Mouse (Mus musculus): ENCODE data around the gene Rabl6. TPM values are rescaled to one million over a fixed set of nuclear protein-coding genes. Genes with fewer than 3 reads are reported as not detected.

Gene Rabl6
- total and polyA plus RNA-seq, 2 experiments from 2014 or later: 28.7 to 89.9 TPM

DNA sequence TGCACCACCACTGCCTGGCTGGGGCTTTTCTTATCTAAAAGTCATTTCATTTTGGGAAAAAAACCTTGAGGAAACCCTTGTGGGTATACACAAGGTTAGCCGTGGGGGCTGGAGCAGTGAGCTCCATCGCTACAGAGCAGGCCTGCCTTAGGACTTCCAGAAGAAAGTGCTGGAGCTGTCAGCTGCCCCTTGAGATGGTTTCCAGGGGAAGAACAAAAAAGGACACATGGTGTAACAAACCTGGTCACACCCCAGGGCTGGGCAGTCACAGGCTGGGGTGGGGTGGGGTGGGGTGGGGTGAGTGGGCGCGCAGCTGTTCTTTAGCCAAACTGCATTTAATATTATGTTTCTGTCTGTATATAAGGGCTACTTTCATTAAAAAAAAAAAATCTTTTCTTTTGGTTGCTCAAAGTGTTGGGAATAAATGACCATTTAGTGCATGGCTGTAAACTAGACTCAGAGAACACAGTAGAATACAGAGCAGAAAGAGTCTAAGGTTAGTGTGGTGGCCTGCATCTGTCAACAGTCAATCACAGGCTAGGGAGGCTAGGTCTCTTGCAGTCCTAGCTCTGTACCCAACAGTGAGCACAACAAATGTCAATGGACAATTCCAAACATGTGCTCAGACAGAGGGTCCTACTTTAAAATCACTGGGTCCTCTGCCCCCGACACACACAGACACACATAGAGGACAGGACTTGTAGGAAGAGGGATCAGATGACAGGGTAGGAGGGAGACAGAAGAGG, 11.4 kb downstream of the Rabl6 start:
- no peak for ATAC-seq (ENCODE audit: insufficient read depth, low read depth)
- Histone ChIP-seq H3K9ac (replicated peaks; ENCODE audit: low read depth, low read length) (no peak overlapping the region), H3K36me3 (replicated peaks; ENCODE audit: control insufficient read depth, insufficient read depth, low read length) (peaks cover 95% of the 10 kb centered on the region), H3K4me2 (ENCODE audit: low read depth, low read length) (no peak overlapping the region), H3K27ac (ENCODE audit: low read depth) (no peak overlapping the region), H3K4me1 (ENCODE audit: control insufficient read depth, insufficient read depth) (no peaks in the 10 kb centered on the region), H3K4me3 (ENCODE audit: low read depth, low read length) (no peak overlapping the region), H3K9me3 (replicated peaks; ENCODE audit: control insufficient read depth, low read length) (no peaks in the 10 kb centered on the region), H3K27me3 (ENCODE audit: control insufficient read depth, insufficient read depth, low read length) (no peaks in the 10 kb centered on the region)
- no peak for DNase-seq (ENCODE audit: low spot score)
- WGBS: 96% methylated on average over 5 of the region's 5 CpGs
- TF ChIP-seq CTCF (IDR thresholded peaks at IDR 0.05; ENCODE audit: low read depth): no peak

DNA sequence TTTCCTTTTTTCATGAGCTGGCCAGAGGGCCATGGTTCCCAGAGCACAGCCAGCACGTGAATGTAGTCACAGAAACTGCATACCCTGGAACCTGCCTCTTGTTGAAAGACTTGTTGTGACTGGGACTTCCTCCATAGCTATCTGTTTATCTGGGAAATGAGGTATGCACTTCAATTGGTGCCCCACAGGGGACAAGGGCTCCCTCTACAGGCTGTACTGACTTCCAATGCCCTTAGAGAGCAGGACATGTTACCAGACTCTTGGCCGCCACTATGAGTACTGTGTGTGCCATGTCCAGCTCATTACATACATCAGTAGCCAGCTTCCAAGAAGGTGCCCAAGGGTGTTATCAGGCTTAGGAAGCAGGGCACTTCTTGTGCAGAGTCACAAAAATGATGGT, 16.5 kb downstream of the Rabl6 start:
- Histone ChIP-seq H3K4me2 (ENCODE audit: low read depth, low read length) (no peak overlapping the region), H3K9me3 (replicated peaks; ENCODE audit: control insufficient read depth, low read length) (no peaks in the 10 kb centered on the region), H3K27ac (ENCODE audit: low read depth) (no peak overlapping the region), H3K36me3 (replicated peaks; ENCODE audit: control insufficient read depth, insufficient read depth, low read length) (peaks cover 67% of the 10 kb centered on the region), H3K27me3 (ENCODE audit: control insufficient read depth, insufficient read depth, low read length) (no peaks in the 10 kb centered on the region), H3K4me1 (ENCODE audit: control insufficient read depth, insufficient read depth) (peaks cover 9% of the 10 kb centered on the region), H3K4me3 (ENCODE audit: low read depth, low read length) (no peak overlapping the region), H3K9ac (replicated peaks; ENCODE audit: low read depth, low read length) (no peak overlapping the region)
- ATAC-seq (ENCODE audit: insufficient read depth, low read depth) (no peak), DNase-seq (ENCODE audit: low spot score) (no peak)
- WGBS: 88% methylated on average over 2 of the region's 2 CpGs
- TF ChIP-seq EP300 (IDR thresholded peaks at IDR 0.05; ENCODE audit: low read depth) (no peak), CTCF (IDR thresholded peaks at IDR 0.05; ENCODE audit: low read depth) (peak; percentile 25; the same call in 1 of the 2 replicates)

DNA sequence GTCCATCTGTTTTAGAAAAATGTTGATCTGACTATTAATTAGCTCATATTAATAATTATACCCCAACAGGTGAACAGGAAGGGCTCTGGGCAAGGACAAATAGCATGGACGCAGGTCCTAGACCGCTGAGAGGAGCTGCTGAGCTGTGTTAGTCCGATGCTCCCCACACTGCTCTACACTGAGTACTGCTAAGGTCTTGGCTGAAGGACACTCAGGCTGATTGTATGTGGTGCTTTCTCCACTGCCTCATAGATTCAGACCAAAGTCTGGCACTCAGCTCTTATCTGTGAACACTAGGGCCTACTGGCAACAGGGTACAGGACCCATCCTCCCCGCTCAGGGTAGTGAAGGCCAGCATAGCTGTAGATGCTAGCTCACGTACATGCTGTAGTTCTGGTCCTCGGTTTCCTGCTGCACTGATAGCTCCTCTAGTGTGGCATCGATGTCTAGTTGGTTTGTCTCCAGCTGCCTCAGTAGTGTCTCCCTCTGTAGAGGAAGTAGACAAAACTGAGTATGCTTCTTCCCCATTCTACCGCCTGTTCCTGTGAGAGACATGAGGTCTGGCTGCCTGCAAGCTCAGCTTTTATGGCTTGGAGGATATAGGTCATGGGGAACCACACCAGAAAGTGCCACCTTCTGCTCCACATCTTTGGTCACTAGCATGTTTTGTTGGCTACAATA, 20.0 kb downstream of the Rabl6 start:
- Histone ChIP-seq H3K9ac (replicated peaks; ENCODE audit: low read depth, low read length) (no peak overlapping the region), H3K4me2 (ENCODE audit: low read depth, low read length) (no peak overlapping the region), H3K36me3 (replicated peaks; ENCODE audit: control insufficient read depth, insufficient read depth, low read length) (peaks cover 59% of the 10 kb centered on the region), H3K27me3 (ENCODE audit: control insufficient read depth, insufficient read depth, low read length) (no peaks in the 10 kb centered on the region), H3K27ac (ENCODE audit: low read depth) (no peak overlapping the region), H3K4me1 (ENCODE audit: control insufficient read depth, insufficient read depth) (peaks cover 12% of the 10 kb centered on the region), H3K9me3 (replicated peaks; ENCODE audit: control insufficient read depth, low read length) (no peaks in the 10 kb centered on the region), H3K4me3 (ENCODE audit: low read depth, low read length) (no peak overlapping the region)
- TF ChIP-seq CTCF (IDR thresholded peaks at IDR 0.05; ENCODE audit: low read depth) (0 out of 2 replicates have a peak, but pooled peaks have one; percentile 18), EP300 (IDR thresholded peaks at IDR 0.05; ENCODE audit: low read depth) (no peak)
- 78% methylated on average over 8 of the region's 8 CpGs for WGBS
- DNase-seq (ENCODE audit: low spot score) (peak; percentile 19), ATAC-seq (ENCODE audit: insufficient read depth, low read depth) (peak; percentile 52)

DNA sequence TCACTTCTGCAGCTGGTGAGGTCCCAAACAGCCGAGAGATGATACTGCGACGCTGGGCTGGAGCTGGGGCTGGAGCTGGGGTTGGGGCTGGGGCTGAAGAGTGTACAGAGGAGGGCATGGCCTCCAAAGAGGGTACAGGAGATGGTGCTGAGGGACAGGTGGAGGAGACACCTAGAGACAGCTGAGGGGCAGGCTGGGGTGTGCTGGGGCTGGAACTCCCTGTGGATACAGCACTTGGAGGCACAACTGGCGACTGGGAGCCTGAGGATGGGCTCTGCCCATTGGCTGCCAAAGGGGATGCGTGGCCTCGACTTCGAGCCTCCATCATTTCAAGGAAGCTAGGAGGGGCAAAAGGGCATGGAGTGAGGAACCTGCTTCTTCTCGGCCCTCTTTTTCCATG, 21.0 kb downstream of the Rabl6 start:
- peaks cover 55% of the 10 kb centered on the region for H3K36me3 ChIP-seq (replicated peaks; ENCODE audit: control insufficient read depth, insufficient read depth, low read length)

DNA sequence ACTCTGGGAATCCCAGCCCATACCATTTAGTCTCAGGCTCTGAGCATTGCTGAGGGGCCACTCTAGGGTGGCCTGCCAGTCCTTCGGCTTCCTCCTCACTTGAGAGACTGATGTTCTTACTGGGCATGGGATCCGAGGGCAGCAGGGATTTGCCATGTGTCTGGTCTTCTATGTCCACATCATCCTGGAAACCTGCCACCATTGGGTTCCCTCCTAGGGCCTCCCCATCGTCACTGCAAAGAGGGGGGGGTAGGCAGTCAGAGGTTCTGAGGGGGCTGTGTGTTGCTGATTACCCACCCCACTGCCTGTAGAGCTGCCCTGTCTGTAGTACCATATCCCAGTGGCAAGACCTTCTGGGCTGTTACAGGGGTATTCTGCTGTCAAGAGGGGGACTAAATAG, 22.7 kb downstream of the Rabl6 start:
- Histone ChIP-seq H3K27me3 (ENCODE audit: control insufficient read depth, insufficient read depth, low read length) (peaks cover 8% of the 10 kb centered on the region), H3K4me3 (ENCODE audit: low read depth, low read length) (no peak overlapping the region), H3K4me2 (ENCODE audit: low read depth, low read length) (no peak overlapping the region), H3K4me1 (ENCODE audit: control insufficient read depth, insufficient read depth) (peaks cover 28% of the 10 kb centered on the region), H3K27ac (ENCODE audit: low read depth) (no peak overlapping the region), H3K36me3 (replicated peaks; ENCODE audit: control insufficient read depth, insufficient read depth, low read length) (peaks cover 38% of the 10 kb centered on the region), H3K9me3 (replicated peaks; ENCODE audit: control insufficient read depth, low read length) (no peaks in the 10 kb centered on the region), H3K9ac (replicated peaks; ENCODE audit: low read depth, low read length) (no peak overlapping the region)
- no peak for DNase-seq (ENCODE audit: low spot score)
- no peak for ATAC-seq (ENCODE audit: insufficient read depth, low read depth)
- 66% methylated on average over 3 of the region's 3 CpGs for whole genome bisulfite sequencing
- TF ChIP-seq EP300 (IDR thresholded peaks at IDR 0.05; ENCODE audit: low read depth): no peak
- no peak for TF ChIP-seq CTCF (IDR thresholded peaks at IDR 0.05; ENCODE audit: low read depth)

More for the DNA sequence above, 21.0 kb downstream of the Rabl6 start:
- no peaks in the 10 kb centered on the region for H3K27me3 ChIP-seq (ENCODE audit: control insufficient read depth, insufficient read depth, low read length)
- no peak overlapping the region for H3K4me3 ChIP-seq (ENCODE audit: low read depth, low read length)
- ATAC-seq (ENCODE audit: insufficient read depth, low read depth) (peak; percentile 1; the same call in 1 of the 2 replicates), DNase-seq (ENCODE audit: low spot score) (no peak)
- no peak overlapping the region; the same call in 1 of the 2 replicates for H3K4me2 ChIP-seq (ENCODE audit: low read depth, low read length)
- no peak for TF ChIP-seq CTCF (IDR thresholded peaks at IDR 0.05; ENCODE audit: low read depth)
- no peak for TF ChIP-seq EP300 (IDR thresholded peaks at IDR 0.05; ENCODE audit: low read depth)
- H3K9me3 ChIP-seq (replicated peaks; ENCODE audit: control insufficient read depth, low read length): no peaks in the 10 kb centered on the region
- peaks cover 17% of the 10 kb centered on the region for H3K4me1 ChIP-seq (ENCODE audit: control insufficient read depth, insufficient read depth)
- H3K9ac ChIP-seq (replicated peaks; ENCODE audit: low read depth, low read length): no peak overlapping the region
- H3K27ac ChIP-seq (ENCODE audit: low read depth): no peak overlapping the region
- 85% methylated on average over 8 of the region's 8 CpGs for WGBS

Data from heart, postnatal 0 days (tissue).